Mouse (Mus musculus) forebrain, postnatal 0 days (tissue): Measurements from ENCODE around the gene Tmem135. TPM values are rescaled to one million over a fixed set of nuclear protein-coding genes. Genes with fewer than 3 reads are reported as not detected.

Experiments used
- ATAC-seq: fragments of 200-750 bp; cut with Nextera tagmentation; 2 replicates; pipeline ENCODE4 v1.8.0; 2017; ENCODE audit warnings: mild to moderate bottlenecking, moderate library complexity
- DNase-seq: peaks from one replicate; pipeline ENCODE4 v3.0.0-alpha.2; 2015
- H3K27ac ChIP-seq: fragments of 300-500 bp; sonication (generic); 2 replicates; pipeline ENCODE4 v1.5.1; 2014; ENCODE audit warnings: low read depth, mild to moderate bottlenecking, antibody characterized with exemption, low read length, moderate library complexity, mixed read lengths
- H3K27me3 ChIP-seq: fragments of 300-500 bp; sonication (generic); 2 replicates; pipeline ENCODE4 v1.6.1; 2014; ENCODE audit warnings: mild to moderate bottlenecking, low read length, mixed read lengths; ENCODE audit not compliant: insufficient read depth
- H3K36me3 ChIP-seq: fragments of 300-500 bp; sonication (generic); 2 replicates; pipeline ENCODE4 v1.6.1; 2014; ENCODE audit warnings: mild to moderate bottlenecking, moderate library complexity; ENCODE audit not compliant: insufficient read depth
- H3K4me1 ChIP-seq: fragments of 300-500 bp; sonication (generic); 2 replicates; pipeline ENCODE4 v1.6.1; 2014; ENCODE audit warnings: antibody characterized with exemption; ENCODE audit not compliant: insufficient read depth
- H3K4me2 ChIP-seq: fragments of 300-500 bp; sonication (generic); 2 replicates; pipeline ENCODE4 v1.6.1; 2014; ENCODE audit warnings: low read depth, mild to moderate bottlenecking, moderate library complexity
- H3K4me3 ChIP-seq: fragments of 300-500 bp; sonication (generic); 2 replicates; pipeline ENCODE4 v1.5.1; 2014; ENCODE audit warnings: low read depth, low read length, mixed read lengths
- H3K9ac ChIP-seq: fragments of 300-500 bp; sonication (generic); 2 replicates; pipeline ENCODE4 v1.6.1; 2014; ENCODE audit warnings: mild to moderate bottlenecking
- H3K9me3 ChIP-seq: fragments of 300-500 bp; sonication (generic); 2 replicates; pipeline ENCODE4 v1.6.1; 2016; ENCODE audit warnings: low read length
- CTCF ChIP-seq: sonication (generic); IDR thresholded peaks from 2 replicates; pipeline ENCODE4 v1.5.1; 2016; ENCODE audit warnings: antibody characterized with exemption, control low read depth, low read depth
- WGBS: fragments of 180-500 bp; shearing (Covaris S2); extraction: QIAGEN DNeasy Blood & Tissue Kit; methylation state at CpG from one replicate; pipeline ENCODE4 v1.1.7; 2014; 5-methylcytosine and 5-hydroxymethylcytosine counted together
- polyA plus RNA-seq: library from polyadenylated mRNA; unstranded; fragments of >200 nt; fragmentation: Nextera tagmentation; extraction: Ambion mirVana; gene quantifications from 2 replicates; pipeline ENCODE4 v1.2.1, GENCODE M21; 2015
- total RNA-seq: library from RNA; depleted of rRNA; stranded (reverse); fragments of >200 nt; gene quantifications from 2 replicates; pipeline ENCODE4 v1.2.3, GENCODE M21; 2014

Tmem135 gene
- total and polyA plus RNA-seq, 2 experiments from 2014 or later, result 23.2 to 27.9 TPM

- no peak overlapping the region for H3K27ac ChIP-seq
- no peak for DNase-seq
- H3K36me3 ChIP-seq, result no peaks in the 10 kb centered on the region
- WGBS, result 78% methylated on average over 5 of the region's 5 CpGs
- H3K27me3 ChIP-seq, result no peaks in the 10 kb centered on the region
- TF ChIP-seq CTCF, result no peak
- H3K9me3 ChIP-seq, result no peaks in the 10 kb centered on the region
- H3K4me2 ChIP-seq, result no peak overlapping the region
- H3K9ac ChIP-seq, result no peak overlapping the region
- H3K4me3 ChIP-seq, result no peak overlapping the region
- ATAC-seq, result no peak
- no peaks in the 10 kb centered on the region for H3K4me1 ChIP-seq
These were observed 221.1 kb downstream of the Tmem135 start for GRCm38 (mm10) chr7:89182943-89183342.

DNA sequence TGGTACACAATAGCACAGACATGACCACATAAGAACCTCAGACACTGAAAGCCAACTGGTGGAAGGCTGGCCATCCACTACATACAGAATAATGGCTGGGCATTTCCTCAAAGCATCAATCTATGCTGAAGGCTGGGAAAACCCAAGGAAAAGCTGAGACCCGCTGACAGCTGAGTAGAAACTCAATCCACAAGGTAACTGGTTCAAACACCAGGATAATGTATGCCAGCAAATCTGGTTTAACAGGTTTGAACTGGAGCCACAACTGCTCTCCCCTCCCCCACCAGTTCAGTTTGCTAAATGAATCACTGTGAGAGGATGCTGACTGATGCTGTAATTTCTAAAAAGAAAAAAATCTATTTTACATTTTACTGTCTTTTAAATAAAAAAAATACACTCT is 222.7 kb downstream of the Tmem135 start:
- no peak for TF ChIP-seq CTCF

DNA sequence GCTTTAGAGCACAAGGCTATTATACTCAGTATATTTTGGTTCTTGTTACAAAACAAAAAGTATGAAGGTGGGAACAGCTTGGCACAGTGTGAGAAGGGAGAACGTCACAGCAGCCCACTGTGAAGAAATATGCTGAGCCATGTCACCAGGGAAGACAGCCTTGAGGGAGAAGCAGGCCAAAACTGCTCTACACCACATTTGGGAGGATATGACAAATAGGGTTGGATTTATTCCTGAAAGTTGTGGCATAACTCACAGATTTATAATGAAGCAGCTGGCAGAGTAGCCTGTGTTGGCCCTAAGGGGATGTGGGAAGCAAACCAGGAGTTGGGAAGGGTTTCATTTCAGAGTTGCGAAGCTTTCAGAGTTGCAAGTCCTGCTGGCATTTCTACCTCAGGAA is 225.4 kb downstream of the Tmem135 start:
- TF ChIP-seq CTCF, result no peak
- ATAC-seq (peak; percentile 93), DNase-seq (peak; percentile 39)
- Histone ChIP-seq H3K27ac (no peak overlapping the region), H3K36me3 (no peaks in the 10 kb centered on the region), H3K27me3 (no peaks in the 10 kb centered on the region), H3K4me2 (no peak overlapping the region), H3K9ac (no peak overlapping the region), H3K9me3 (no peaks in the 10 kb centered on the region), H3K4me3 (no peak overlapping the region), H3K4me1 (no peaks in the 10 kb centered on the region)
- WGBS, result 50% methylated on average over 2 of the region's 2 CpGs

More for the DNA sequence above, 222.7 kb downstream of the Tmem135 start:
- Histone ChIP-seq H3K27me3 (no peaks in the 10 kb centered on the region), H3K36me3 (no peaks in the 10 kb centered on the region), H3K4me1 (no peaks in the 10 kb centered on the region), H3K4me3 (no peak overlapping the region), H3K27ac (no peak overlapping the region), H3K4me2 (no peak overlapping the region), H3K9me3 (no peaks in the 10 kb centered on the region), H3K9ac (no peak overlapping the region)
- no peak for ATAC-seq
- DNase-seq, result no peak
- 62% methylated on average over 1 of the region's 1 CpGs for WGBS

DNA sequence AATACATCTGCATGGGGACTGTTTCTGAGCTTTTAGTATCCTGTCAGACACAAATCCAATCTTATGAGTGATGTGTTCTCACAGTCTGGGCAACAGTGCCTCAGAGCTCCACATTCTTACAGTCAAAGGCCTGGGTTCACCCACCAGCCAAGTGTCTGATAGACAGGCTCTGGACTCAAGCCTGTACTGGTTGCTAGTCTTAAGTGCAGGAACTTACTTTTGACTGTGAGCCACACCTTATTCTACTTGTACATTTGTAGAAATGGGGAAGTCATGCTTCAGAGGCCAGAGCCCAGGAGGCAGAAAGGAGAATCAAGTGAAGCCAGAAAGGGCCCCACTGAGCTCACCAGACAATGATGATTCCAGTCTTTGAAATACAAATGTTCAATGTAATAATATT is 226.1 kb downstream of the Tmem135 start:
- no peak for TF ChIP-seq CTCF
- H3K4me2 ChIP-seq, result no peak overlapping the region

DNA sequence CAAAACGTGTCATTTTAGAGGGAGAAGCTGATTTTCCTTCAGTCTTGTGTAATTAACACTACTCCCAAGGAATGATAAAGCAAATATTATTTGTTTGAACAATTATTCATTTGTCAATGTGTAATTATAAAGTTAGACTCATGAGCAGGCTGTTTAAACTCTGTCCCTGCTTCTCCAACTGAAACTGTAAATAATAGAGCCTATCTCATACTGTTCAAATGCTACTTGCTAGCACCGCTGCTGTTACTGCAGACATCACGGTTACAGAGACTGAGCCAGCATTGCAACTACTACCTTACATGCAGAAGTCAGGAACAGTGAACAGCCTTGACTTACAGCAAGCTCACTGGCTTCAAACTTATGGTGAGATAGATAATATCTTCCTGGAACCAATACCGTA is 229.6 kb downstream of the Tmem135 start:
- no peak for TF ChIP-seq CTCF
- ATAC-seq, result no peak
- WGBS, result 81% methylated on average over 4 of the region's 4 CpGs
- Histone ChIP-seq H3K36me3 (no peaks in the 10 kb centered on the region), H3K9ac (no peak overlapping the region), H3K4me1 (no peaks in the 10 kb centered on the region), H3K4me2 (no peak overlapping the region), H3K27me3 (no peaks in the 10 kb centered on the region), H3K9me3 (no peaks in the 10 kb centered on the region), H3K27ac (no peak overlapping the region), H3K4me3 (no peak overlapping the region)
- no peak for DNase-seq

More for the DNA sequence above, 226.1 kb downstream of the Tmem135 start:
- Histone ChIP-seq H3K9me3 (no peaks in the 10 kb centered on the region), H3K4me1 (no peaks in the 10 kb centered on the region), H3K27me3 (no peaks in the 10 kb centered on the region), H3K9ac (no peak overlapping the region), H3K36me3 (no peaks in the 10 kb centered on the region), H3K4me3 (no peak overlapping the region), H3K27ac (no peak overlapping the region)
- peak; percentile 44; the same call in 1 of the 2 replicates for ATAC-seq
- no peak for DNase-seq

- H3K9ac ChIP-seq, result no peak overlapping the region
- ATAC-seq (no peak), DNase-seq (no peak)
- H3K27me3 ChIP-seq, result no peaks in the 10 kb centered on the region
- no peaks in the 10 kb centered on the region for H3K9me3 ChIP-seq
- H3K36me3 ChIP-seq, result no peaks in the 10 kb centered on the region
- H3K27ac ChIP-seq, result no peak overlapping the region
- WGBS, result 47% methylated on average over 1 of the region's 1 CpGs
- H3K4me3 ChIP-seq, result no peak overlapping the region
- no peak overlapping the region for H3K4me2 ChIP-seq
- no peak for TF ChIP-seq CTCF
- H3K4me1 ChIP-seq, result no peaks in the 10 kb centered on the region
These were observed 231.0 kb downstream of the Tmem135 start for GRCm38 (mm10) chr7:89173018-89173417.

DNA sequence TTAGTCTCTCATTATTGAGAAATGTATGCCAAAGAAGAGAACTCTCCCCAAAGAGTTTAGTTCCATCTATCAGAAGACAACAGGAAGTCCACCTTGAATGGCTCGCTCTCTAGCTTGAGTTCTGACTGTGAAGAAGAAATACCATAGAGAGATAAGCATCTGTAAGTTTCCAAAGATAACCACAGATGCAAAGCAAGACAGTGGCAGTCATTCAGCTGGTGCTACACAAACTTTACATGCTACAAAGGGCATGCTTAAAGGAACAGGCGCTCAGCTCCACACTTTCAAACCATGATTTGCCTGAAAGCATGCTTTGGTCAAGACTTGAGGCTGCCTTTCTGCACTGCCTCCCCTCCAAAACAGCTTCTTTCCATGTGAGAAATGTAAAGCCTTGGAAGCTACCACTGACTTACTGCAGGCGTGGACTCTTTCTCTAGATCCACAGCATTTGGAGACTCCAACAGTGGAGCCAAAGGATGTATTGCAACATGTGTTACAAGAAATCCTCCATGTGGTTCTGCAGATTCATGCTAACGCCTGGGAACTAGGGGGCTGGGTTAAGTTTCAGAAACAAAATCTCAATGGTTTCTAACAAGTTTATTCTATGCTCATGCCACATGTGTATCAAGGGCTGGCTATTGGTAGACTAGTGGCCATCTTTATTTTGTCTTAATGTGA is 232.1 kb downstream of the Tmem135 start:
- WGBS, result 82% methylated on average over 4 of the region's 4 CpGs

More for the DNA sequence above, 232.1 kb downstream of the Tmem135 start:
- H3K27me3 ChIP-seq, result no peaks in the 10 kb centered on the region
- ATAC-seq (no peak), DNase-seq (no peak)
- no peaks in the 10 kb centered on the region for H3K4me1 ChIP-seq
- no peaks in the 10 kb centered on the region for H3K9me3 ChIP-seq
- no peak overlapping the region for H3K4me2 ChIP-seq
- no peak overlapping the region for H3K4me3 ChIP-seq
- TF ChIP-seq CTCF, result no peak
- no peaks in the 10 kb centered on the region for H3K36me3 ChIP-seq
- no peak overlapping the region for H3K9ac ChIP-seq
- H3K27ac ChIP-seq, result no peak overlapping the region
